Mouse (Mus musculus): ENCODE results near the gene Ubald2.
"Not testable (repeated sequence)": the region's sequence is repeated elsewhere in the genome, so short reads cannot be mapped to it uniquely, and the experiment has no call there.

Gene Ubald2

GRCm38 (mm10) chr11:116459786-116460185 is 25.9 kb downstream of the Ubald2 start:
- no peak for DNase-seq (ENCODE audit: low read depth, low spot score)

- DNase-seq (ENCODE audit: low read depth, low spot score) = no peak
These were observed 29.4 kb downstream of the Ubald2 start for GRCm38 (mm10) chr11:116463338-116463737.

- DNase-seq (ENCODE audit: low read depth, low spot score) = peak; percentile 80
These were observed 29.9 kb downstream of the Ubald2 start for GRCm38 (mm10) chr11:116463833-116464232.

- no peak for DNase-seq (ENCODE audit: low read depth, low spot score)
These were observed 32.2 kb downstream of the Ubald2 start, which contains the start of gene Qrich2 for GRCm38 (mm10) chr11:116466141-116466540. Gene Qrich2, minus strand, starts transcription at chr11:116466241.

- not testable (repeated sequence) for DNase-seq (ENCODE audit: low read depth, low spot score)
These were observed 34.4 kb downstream of the Ubald2 start for GRCm38 (mm10) chr11:116468338-116468737.

- DNase-seq (ENCODE audit: low read depth, low spot score) = no peak
These were observed 36.4 kb downstream of the Ubald2 start for GRCm38 (mm10) chr11:116470249-116470648.

GRCm38 (mm10) chr11:116470896-116471295 is 37.0 kb downstream of the Ubald2 start:
- DNase-seq (ENCODE audit: low read depth, low spot score) = no peak

- DNase-seq (ENCODE audit: low read depth, low spot score) = no peak
These were observed 38.4 kb downstream of the Ubald2 start for GRCm38 (mm10) chr11:116472275-116472674.

- DNase-seq (ENCODE audit: low read depth, low spot score) = no peak
These were observed 42.1 kb downstream of the Ubald2 start for GRCm38 (mm10) chr11:116476041-116476440.

GRCm38 (mm10) chr11:116476696-116477095 is 42.8 kb downstream of the Ubald2 start:
- no peak for DNase-seq (ENCODE audit: low read depth, low spot score)

GRCm38 (mm10) chr11:116477160-116477759 is 43.4 kb downstream of the Ubald2 start:
- no peak for DNase-seq (ENCODE audit: low read depth, low spot score)

- no peak for DNase-seq (ENCODE audit: low read depth, low spot score)
These were observed 45.1 kb downstream of the Ubald2 start for GRCm38 (mm10) chr11:116478978-116479377.

GRCm38 (mm10) chr11:116479832-116480231 is 45.9 kb downstream of the Ubald2 start:
- DNase-seq (ENCODE audit: low read depth, low spot score) = no peak

- DNase-seq (ENCODE audit: low read depth, low spot score) = no peak
These were observed 47.1 kb downstream of the Ubald2 start for GRCm38 (mm10) chr11:116480975-116481374.

GRCm38 (mm10) chr11:116481776-116482175 is 47.9 kb downstream of the Ubald2 start:
- DNase-seq (ENCODE audit: low read depth, low spot score) = no peak

GRCm38 (mm10) chr11:116484261-116484660 is 50.4 kb downstream of the Ubald2 start:
- DNase-seq (ENCODE audit: low read depth, low spot score) = no peak

GRCm38 (mm10) chr11:116488207-116488606 is 54.3 kb downstream of the Ubald2 start:
- DNase-seq (ENCODE audit: low read depth, low spot score) = no peak

All from A20 (cell line).